11 mouse cellular contexts compared by ENCODE assay signal in genomic region chr4:124570977-124571376, GRCm38 (mm10). TPM values are rescaled to one million over a fixed set of nuclear protein-coding genes. Genes with fewer than 3 reads are reported as not detected.
DNase-seq lines count a peak whose midpoint lies in the region; ATAC-seq and TF ChIP-seq lines count a peak whose summit lies in the region.
"Had no signal": no experiment of that assay in that cellular context is flagged by ENCODE, and none has a peak within 500 bp of the region (broad histone marks: within the 10 kb centered on the region; RNA-seq: fewer than 3 reads in every experiment).

No protein-coding gene starts in this region.

- H3K4me3 ChIP-seq in hindbrain, postnatal 0 days (ENCODE audit: low read length): no peak overlapping the region
- no peak overlapping the region for H3K4me3 ChIP-seq in hindbrain, embryonic 13.5 days
- H3K4me3 ChIP-seq in thymus, adult 2 months (ENCODE audit: control insufficient read depth, insufficient read depth, low read length): no peak overlapping the region
- H3K4me3 ChIP-seq: limb, embryonic 12.5 days had no signal

- ATAC-seq in hindbrain, postnatal 0 days: peak; percentile 41; the same call in 1 of the 2 replicates
- no peak for ATAC-seq in hindbrain, embryonic 13.5 days (ENCODE audit: low FRiP score)

- H3K4me1 ChIP-seq in hindbrain, postnatal 0 days (ENCODE audit: insufficient read depth, low read length): peaks cover 10% of the 10 kb centered on the region; the same call in 1 of the 2 replicates
- peaks cover 26% of the 10 kb centered on the region for H3K4me1 ChIP-seq in hindbrain, embryonic 13.5 days (replicated peaks)
- no peaks in the 10 kb centered on the region for H3K4me1 ChIP-seq in thymus, adult 2 months (replicated peaks; ENCODE audit: control insufficient read depth, insufficient read depth, low read length)

- H3K36me3 ChIP-seq in hindbrain, postnatal 0 days (ENCODE audit: insufficient read depth, low read length): no peaks in the 10 kb centered on the region
- no peaks in the 10 kb centered on the region for H3K36me3 ChIP-seq in hindbrain, embryonic 13.5 days
- H3K36me3 ChIP-seq in thymus, adult 2 months (ENCODE audit: control insufficient read depth, insufficient read depth, low read length): no peaks in the 10 kb centered on the region
- H3K36me3 ChIP-seq: limb, embryonic 12.5 days had no signal

- DNase-seq in hindbrain, postnatal 0 days (ENCODE audit: low spot score): peak; percentile 31
- DNase-seq in brain, embryonic 14.5 days (ENCODE audit: low read depth): peak; percentile 85
- DNase-seq in heart, postnatal 10 days: peak; percentile 90
- peak; percentile 59 for DNase-seq in lung, postnatal 36 days
- no peak for DNase-seq in c-Kit-positive CD71-positive TER-119-positive erythroid progenitor cells, embryonic 14.5 days (ENCODE audit: low spot score)
- DNase-seq in thymus, adult 2 months: no peak
- DNase-seq in B cell, adult 2 months: no peak

- H3K9ac ChIP-seq in hindbrain, postnatal 0 days (replicated peaks; ENCODE audit: low read length): no peak overlapping the region
- H3K9ac ChIP-seq in hindbrain, embryonic 13.5 days: no peak overlapping the region
- H3K9ac ChIP-seq: limb, embryonic 12.5 days had no signal

- 51% methylated on average over 9 of the region's 9 CpGs for WGBS in hindbrain, postnatal 0 days
- 83% methylated on average over 9 of the region's 9 CpGs for WGBS in hindbrain, embryonic 13.5 days
- WGBS in thymus, adult 2 months: 84% methylated on average over 9 of the region's 9 CpGs

- TF ChIP-seq CTCF in hindbrain, postnatal 0 days (IDR thresholded peaks at IDR 0.05; ENCODE audit: low read depth): no peak
- no peak for TF ChIP-seq CTCF in brain, embryonic 14.5 days (IDR thresholded peaks at IDR 0.05; ENCODE audit: borderline replicate concordance, extremely low read depth, insufficient read depth, insufficient read length)
- no peak for TF ChIP-seq CTCF in thymus, adult 2 months (IDR thresholded peaks at IDR 0.05; ENCODE audit: borderline replicate concordance, control insufficient read depth, extremely low read depth, insufficient read depth, low read length, poor library complexity)

- TF ChIP-seq POLR2A in brain, embryonic 14.5 days (IDR thresholded peaks at IDR 0.05; ENCODE audit: borderline replicate concordance, extremely low read depth, insufficient read depth, insufficient read length, poor library complexity, severe bottlenecking): no peak
- TF ChIP-seq POLR2A in thymus, adult 2 months (IDR thresholded peaks at IDR 0.05; ENCODE audit: control insufficient read depth, extremely low read depth, insufficient read depth, low read length, poor library complexity): no peak

- no peaks in the 10 kb centered on the region for H3K9me3 ChIP-seq in hindbrain, postnatal 0 days (ENCODE audit: low read length)
- no peaks in the 10 kb centered on the region for H3K9me3 ChIP-seq in hindbrain, embryonic 13.5 days
- H3K9me3 ChIP-seq: limb, embryonic 12.5 days had no signal

- H3K27me3 ChIP-seq in hindbrain, postnatal 0 days (ENCODE audit: insufficient read depth, low read length): peaks cover 18% of the 10 kb centered on the region
- H3K27me3 ChIP-seq in hindbrain, embryonic 13.5 days: peaks cover 74% of the 10 kb centered on the region
- H3K27me3 ChIP-seq in thymus, adult 2 months (ENCODE audit: control insufficient read depth, insufficient read depth, low read length): peaks cover 3% of the 10 kb centered on the region; the same call in 1 of the 2 replicates

- no peak overlapping the region for H3K27ac ChIP-seq in hindbrain, postnatal 0 days
- no peak overlapping the region for H3K27ac ChIP-seq in hindbrain, embryonic 13.5 days
- no peak overlapping the region for H3K27ac ChIP-seq in thymus, adult 2 months (ENCODE audit: control insufficient read depth, insufficient read depth, low read length)
- H3K27ac ChIP-seq: limb, embryonic 12.5 days had no signal

- intact Hi-C loops in heart, postnatal 10 days (cut with DNase I): loop anchor here (5.0 kb wide), 1 partner anchor 86 kb away; the partner anchor contains the start of gene Pou3f1

- H3K4me2 ChIP-seq in hindbrain, postnatal 0 days (ENCODE audit: low read depth, low read length): no peak overlapping the region
- no peak overlapping the region for H3K4me2 ChIP-seq in hindbrain, embryonic 13.5 days
- H3K4me2 ChIP-seq: limb, embryonic 12.5 days had no signal

RNA-seq across cellular contexts. Expression of gene 3100002H09Rik, which starts 39.6 kb away (rescaled TPM):
- total RNA-seq in hindbrain, postnatal 0 days (2014; rRNA removed): 0.26 TPM in 1 of 2 replicates, not detected in the other
- 0.23 TPM in 1 of 2 replicates, not detected in the other for polyA plus RNA-seq in hindbrain, postnatal 0 days (2015; fragmentation: Nextera tagmentation; extraction: Ambion mirVana)
- 1.00 TPM in 1 of 2 replicates, not detected in the other for polyA plus RNA-seq in hindbrain, embryonic 13.5 days (2015; fragmentation: Nextera tagmentation; extraction: Ambion mirVana)
- 0.08 and 0.36 TPM in 2 replicates for polyA plus RNA-seq in brain, embryonic 14.5 days (2012; rRNA removed)
- total RNA-seq in heart, postnatal 10 days (2021): not detected
- not detected in 2 replicates for polyA plus RNA-seq in thymus, adult 2 months (2012; rRNA removed)
- total RNA-seq: CH12.LX had no signal
- polyA plus RNA-seq: limb, embryonic 12.5 days; small intestine, adult 2 months had no signal

Comparison
In these comparisons a context has a peak if more than half of its experiments do, and no peak if none do; other contexts are left out.
1. DNase-seq: peak in hindbrain, postnatal 0 days (single experiment), brain, embryonic 14.5 days (single experiment), heart, postnatal 10 days (2 of 2) and lung, postnatal 36 days (single experiment); none in c-Kit-positive CD71-positive TER-119-positive erythroid progenitor cells, embryonic 14.5 days (single experiment), thymus, adult 2 months (single experiment) and B cell, adult 2 months (0 of 2).